Mouse (Mus musculus): ENCODE results near the gene Tln2. TPM values are rescaled to one million over a fixed set of nuclear protein-coding genes. Genes with fewer than 3 reads are reported as not detected.

The Tln2 gene
- polyA plus RNA-seq, 1 experiment = 33.0 TPM

GRCm38 (mm10) chr9:67321886-67322285 lies 237.6 kb downstream of the Tln2 start:
- 86% methylated on average over 6 of the region's 6 CpGs for WGBS
- no peak for TF ChIP-seq CTCF (IDR thresholded peaks at IDR 0.05; ENCODE audit: insufficient read depth, low read depth, low read length)
- TF ChIP-seq POLR2A (IDR thresholded peaks at IDR 0.05; ENCODE audit: insufficient read depth, low read depth, low read length) = no peak
- Histone ChIP-seq H3K27ac (ENCODE audit: insufficient read depth, low read depth, low read length) (no peak overlapping the region), H3K4me1 (ENCODE audit: control insufficient read depth, insufficient read depth, low read length) (no peaks in the 10 kb centered on the region), H3K4me3 (ENCODE audit: insufficient read depth, low read depth, low read length) (no peak overlapping the region)

GRCm38 (mm10) chr9:67315356-67315755 lies 244.1 kb downstream of the Tln2 start:
- Histone ChIP-seq H3K27ac (ENCODE audit: insufficient read depth, low read depth, low read length) (no peak overlapping the region), H3K4me1 (ENCODE audit: control insufficient read depth, insufficient read depth, low read length) (no peaks in the 10 kb centered on the region), H3K4me3 (ENCODE audit: insufficient read depth, low read depth, low read length) (no peak overlapping the region)
- TF ChIP-seq CTCF (IDR thresholded peaks at IDR 0.05; ENCODE audit: insufficient read depth, low read depth, low read length) (no peak), POLR2A (IDR thresholded peaks at IDR 0.05; ENCODE audit: insufficient read depth, low read depth, low read length) (no peak)
- WGBS = 5% methylated on average over 3 of the region's 3 CpGs

- TF ChIP-seq POLR2A (IDR thresholded peaks at IDR 0.05; ENCODE audit: insufficient read depth, low read depth, low read length) (no peak), CTCF (IDR thresholded peaks at IDR 0.05; ENCODE audit: insufficient read depth, low read depth, low read length) (no peak)
- 87% methylated on average over 6 of the region's 6 CpGs for WGBS
- Histone ChIP-seq H3K4me3 (ENCODE audit: insufficient read depth, low read depth, low read length) (no peak overlapping the region), H3K4me1 (ENCODE audit: control insufficient read depth, insufficient read depth, low read length) (peaks cover 10% of the 10 kb centered on the region), H3K27ac (ENCODE audit: insufficient read depth, low read depth, low read length) (no peak overlapping the region)
Measured at GRCm38 (mm10) chr9:67304992-67305391, 254.5 kb downstream of the Tln2 start.

GRCm38 (mm10) chr9:67303986-67304385 lies 255.5 kb downstream of the Tln2 start:
- no peak overlapping the region for H3K27ac ChIP-seq (ENCODE audit: insufficient read depth, low read depth, low read length)
- peaks cover 16% of the 10 kb centered on the region for H3K4me1 ChIP-seq (ENCODE audit: control insufficient read depth, insufficient read depth, low read length)
- H3K4me3 ChIP-seq (ENCODE audit: insufficient read depth, low read depth, low read length) = no peak overlapping the region
- no peak for TF ChIP-seq CTCF (IDR thresholded peaks at IDR 0.05; ENCODE audit: insufficient read depth, low read depth, low read length)

GRCm38 (mm10) chr9:67303038-67303437 lies 256.5 kb downstream of the Tln2 start:
- Histone ChIP-seq H3K4me1 (ENCODE audit: control insufficient read depth, insufficient read depth, low read length) (peaks cover 16% of the 10 kb centered on the region), H3K27ac (ENCODE audit: insufficient read depth, low read depth, low read length) (no peak overlapping the region), H3K4me3 (ENCODE audit: insufficient read depth, low read depth, low read length) (no peak overlapping the region)
- TF ChIP-seq POLR2A (IDR thresholded peaks at IDR 0.05; ENCODE audit: insufficient read depth, low read depth, low read length) = no peak
- TF ChIP-seq CTCF (IDR thresholded peaks at IDR 0.05; ENCODE audit: insufficient read depth, low read depth, low read length) = no peak

- no peak for TF ChIP-seq CTCF (IDR thresholded peaks at IDR 0.05; ENCODE audit: insufficient read depth, low read depth, low read length)
- no peak for TF ChIP-seq POLR2A (IDR thresholded peaks at IDR 0.05; ENCODE audit: insufficient read depth, low read depth, low read length)
- Histone ChIP-seq H3K27ac (ENCODE audit: insufficient read depth, low read depth, low read length) (0 out of 2 replicates have a peak overlapping the region, but pooled peaks have one; percentile 13), H3K4me1 (ENCODE audit: control insufficient read depth, insufficient read depth, low read length) (peaks cover 19% of the 10 kb centered on the region), H3K4me3 (ENCODE audit: insufficient read depth, low read depth, low read length) (no peak overlapping the region)
- 89% methylated on average over 10 of the region's 10 CpGs for WGBS
Measured at GRCm38 (mm10) chr9:67302386-67302989, 257.0 kb downstream of the Tln2 start.

GRCm38 (mm10) chr9:67301571-67301970 lies 257.9 kb downstream of the Tln2 start:
- 84% methylated on average over 2 of the region's 2 CpGs for WGBS
- no peak overlapping the region for H3K27ac ChIP-seq (ENCODE audit: insufficient read depth, low read depth, low read length)
- no peak for TF ChIP-seq CTCF (IDR thresholded peaks at IDR 0.05; ENCODE audit: insufficient read depth, low read depth, low read length)
- TF ChIP-seq POLR2A (IDR thresholded peaks at IDR 0.05; ENCODE audit: insufficient read depth, low read depth, low read length) = no peak
- no peak overlapping the region for H3K4me3 ChIP-seq (ENCODE audit: insufficient read depth, low read depth, low read length)
- peaks cover 19% of the 10 kb centered on the region for H3K4me1 ChIP-seq (ENCODE audit: control insufficient read depth, insufficient read depth, low read length)

GRCm38 (mm10) chr9:67300769-67301168 lies 258.7 kb downstream of the Tln2 start:
- WGBS = 62% methylated on average over 5 of the region's 5 CpGs
- no peak overlapping the region for H3K4me3 ChIP-seq (ENCODE audit: insufficient read depth, low read depth, low read length)
- no peak overlapping the region for H3K27ac ChIP-seq (ENCODE audit: insufficient read depth, low read depth, low read length)

GRCm38 (mm10) chr9:67300346-67300745 lies 259.2 kb downstream of the Tln2 start:
- Histone ChIP-seq H3K4me3 (ENCODE audit: insufficient read depth, low read depth, low read length) (no peak overlapping the region), H3K27ac (ENCODE audit: insufficient read depth, low read depth, low read length) (no peak overlapping the region), H3K4me1 (ENCODE audit: control insufficient read depth, insufficient read depth, low read length) (peaks cover 19% of the 10 kb centered on the region)
- TF ChIP-seq POLR2A (IDR thresholded peaks at IDR 0.05; ENCODE audit: insufficient read depth, low read depth, low read length) = no peak
- no peak for TF ChIP-seq CTCF (IDR thresholded peaks at IDR 0.05; ENCODE audit: insufficient read depth, low read depth, low read length)
- 27% methylated on average over 3 of the region's 3 CpGs for WGBS

More at GRCm38 (mm10) chr9:67300769-67301168, 258.7 kb downstream of the Tln2 start:
- H3K4me1 ChIP-seq (ENCODE audit: control insufficient read depth, insufficient read depth, low read length) = peaks cover 19% of the 10 kb centered on the region
- TF ChIP-seq CTCF (IDR thresholded peaks at IDR 0.05; ENCODE audit: insufficient read depth, low read depth, low read length) (no peak), POLR2A (IDR thresholded peaks at IDR 0.05; ENCODE audit: insufficient read depth, low read depth, low read length) (no peak)

GRCm38 (mm10) chr9:67299164-67299563 lies 260.3 kb downstream of the Tln2 start:
- peak overlapping the region; percentile 2; the same call in 1 of the 2 replicates for H3K27ac ChIP-seq (ENCODE audit: insufficient read depth, low read depth, low read length)
- no peak overlapping the region for H3K4me3 ChIP-seq (ENCODE audit: insufficient read depth, low read depth, low read length)
- TF ChIP-seq CTCF (IDR thresholded peaks at IDR 0.05; ENCODE audit: insufficient read depth, low read depth, low read length) (no peak), POLR2A (IDR thresholded peaks at IDR 0.05; ENCODE audit: insufficient read depth, low read depth, low read length) (no peak)
- 60% methylated on average over 6 of the region's 6 CpGs for WGBS
- H3K4me1 ChIP-seq (ENCODE audit: control insufficient read depth, insufficient read depth, low read length) = peaks cover 19% of the 10 kb centered on the region

All from olfactory bulb, adult 2 months (tissue).